Mouse (Mus musculus) neural tube, embryonic 15.5 days (tissue): ENCODE data around the gene Ugcg. TPM values are rescaled to one million over a fixed set of nuclear protein-coding genes. Genes with fewer than 3 reads are reported as not detected.

ENCODE experiments used
- ATAC-seq: fragments of 200-750 bp; cut with Nextera tagmentation; 2 replicates; pipeline ENCODE4 v1.8.0; 2017; ENCODE audit warnings: mild to moderate bottlenecking, moderate TSS enrichment, moderate library complexity; ENCODE audit not compliant: low FRiP score
- H3K27ac ChIP-seq: fragments of 300-500 bp; sonication (generic); replicated peaks from 2 replicates; pipeline ENCODE4 v1.5.1; 2015; ENCODE audit warnings: mild to moderate bottlenecking, inconsistent platforms
- H3K27me3 ChIP-seq: fragments of 300-500 bp; sonication (generic); replicated peaks from 2 replicates; pipeline ENCODE4 v1.6.1; 2015; ENCODE audit warnings: inconsistent platforms
- H3K36me3 ChIP-seq: fragments of 300-500 bp; sonication (generic); 2 replicates; pipeline ENCODE4 v1.6.1; 2015; ENCODE audit warnings: inconsistent platforms
- H3K4me1 ChIP-seq: fragments of 300-500 bp; sonication (generic); 2 replicates; pipeline ENCODE4 v1.6.1; 2015; ENCODE audit warnings: inconsistent platforms
- H3K4me2 ChIP-seq: fragments of 300-500 bp; sonication (generic); 2 replicates; pipeline ENCODE4 v1.6.1; 2015; ENCODE audit warnings: inconsistent platforms, mild to moderate bottlenecking, moderate library complexity
- H3K4me3 ChIP-seq: fragments of 300-500 bp; sonication (generic); replicated peaks from 2 replicates; pipeline ENCODE4 v1.5.1; 2015; ENCODE audit warnings: mild to moderate bottlenecking, inconsistent platforms
- H3K9ac ChIP-seq: fragments of 300-500 bp; sonication (generic); replicated peaks from 2 replicates; pipeline ENCODE4 v1.6.1; 2015; ENCODE audit warnings: mild to moderate bottlenecking, inconsistent platforms
- H3K9me3 ChIP-seq: fragments of 300-500 bp; sonication (generic); replicated peaks from 2 replicates; pipeline ENCODE4 v1.6.1; 2016; ENCODE audit warnings: inconsistent platforms
- WGBS: fragments of 180-500 bp; shearing (Covaris S2); methylation state at CpG from one replicate; pipeline ENCODE4 v1.1.7; 2015; ENCODE audit warnings: mixed read lengths; 5-methylcytosine and 5-hydroxymethylcytosine counted together
- polyA plus RNA-seq: library from polyadenylated mRNA; unstranded; fragments of >200 nt; fragmentation: Nextera tagmentation; extraction: Ambion mirVana; gene quantifications from 2 replicates; pipeline ENCODE4 v1.2.1, GENCODE M21; 2015

Gene Ugcg
- polyA plus RNA-seq, 1 experiment from 2014 or later: 16.7 TPM

GRCm38 (mm10) chr4:59172616-59173015, 16.4 kb upstream of the Ugcg start:
- no peak overlapping the region for H3K27ac ChIP-seq
- ATAC-seq: no peak
- no peaks in the 10 kb centered on the region for H3K9me3 ChIP-seq
- no peaks in the 10 kb centered on the region for H3K36me3 ChIP-seq
- H3K27me3 ChIP-seq: no peaks in the 10 kb centered on the region
- H3K4me3 ChIP-seq: no peak overlapping the region
- H3K9ac ChIP-seq: no peak overlapping the region
- H3K4me1 ChIP-seq: no peaks in the 10 kb centered on the region
- H3K4me2 ChIP-seq: no peak overlapping the region
- WGBS: 31% methylated on average over 2 of the region's 2 CpGs

GRCm38 (mm10) chr4:59173181-59173922, 15.7 kb upstream of the Ugcg start:
- no peaks in the 10 kb centered on the region for H3K4me1 ChIP-seq
- no peaks in the 10 kb centered on the region for H3K36me3 ChIP-seq
- ATAC-seq: no peak
- no peak overlapping the region for H3K9ac ChIP-seq
- H3K4me2 ChIP-seq: no peak overlapping the region
- H3K27ac ChIP-seq: no peak overlapping the region
- H3K9me3 ChIP-seq: no peaks in the 10 kb centered on the region
- no peaks in the 10 kb centered on the region for H3K27me3 ChIP-seq
- no peak overlapping the region for H3K4me3 ChIP-seq
- WGBS: 85% methylated on average over 2 of the region's 2 CpGs

GRCm38 (mm10) chr4:59175003-59175402, 14.1 kb upstream of the Ugcg start:
- H3K4me3 ChIP-seq: no peak overlapping the region
- H3K36me3 ChIP-seq: no peaks in the 10 kb centered on the region
- H3K9me3 ChIP-seq: no peaks in the 10 kb centered on the region
- H3K9ac ChIP-seq: no peak overlapping the region
- no peaks in the 10 kb centered on the region for H3K27me3 ChIP-seq
- H3K4me2 ChIP-seq: no peak overlapping the region
- H3K27ac ChIP-seq: no peak overlapping the region
- 74% methylated on average over 4 of the region's 4 CpGs for WGBS
- H3K4me1 ChIP-seq: no peaks in the 10 kb centered on the region
- ATAC-seq: no peak

GRCm38 (mm10) chr4:59175929-59176328, 13.1 kb upstream of the Ugcg start:
- H3K4me2 ChIP-seq: no peak overlapping the region
- no peak for ATAC-seq
- no peak overlapping the region for H3K4me3 ChIP-seq
- H3K36me3 ChIP-seq: no peaks in the 10 kb centered on the region
- no peak overlapping the region for H3K27ac ChIP-seq
- no peak overlapping the region for H3K9ac ChIP-seq
- WGBS: 57% methylated on average over 6 of the region's 6 CpGs
- no peaks in the 10 kb centered on the region for H3K4me1 ChIP-seq
- H3K27me3 ChIP-seq: no peaks in the 10 kb centered on the region
- no peaks in the 10 kb centered on the region for H3K9me3 ChIP-seq

GRCm38 (mm10) chr4:59177566-59177965, 11.5 kb upstream of the Ugcg start:
- Histone ChIP-seq H3K36me3 (no peaks in the 10 kb centered on the region), H3K4me2 (no peak overlapping the region), H3K27ac (no peak overlapping the region), H3K9ac (no peak overlapping the region), H3K9me3 (no peaks in the 10 kb centered on the region), H3K27me3 (no peaks in the 10 kb centered on the region), H3K4me3 (no peak overlapping the region), H3K4me1 (no peaks in the 10 kb centered on the region)
- no peak for ATAC-seq
- 92% methylated on average over 2 of the region's 2 CpGs for WGBS

GRCm38 (mm10) chr4:59181320-59182271, 7.5 kb upstream of the Ugcg start:
- Histone ChIP-seq H3K9me3 (no peaks in the 10 kb centered on the region), H3K4me2 (no peak overlapping the region), H3K27ac (no peak overlapping the region), H3K4me3 (no peak overlapping the region), H3K9ac (no peak overlapping the region), H3K36me3 (no peaks in the 10 kb centered on the region), H3K4me1 (no peaks in the 10 kb centered on the region), H3K27me3 (no peaks in the 10 kb centered on the region)
- WGBS: 42% methylated on average over 5 of the region's 5 CpGs
- ATAC-seq: no peak

- peaks cover 8% of the 10 kb centered on the region for H3K4me1 ChIP-seq
- no peaks in the 10 kb centered on the region for H3K9me3 ChIP-seq
- H3K4me3 ChIP-seq: no peak overlapping the region
- no peak overlapping the region for H3K4me2 ChIP-seq
- 69% methylated on average over 3 of the region's 3 CpGs for WGBS
- H3K27ac ChIP-seq: no peak overlapping the region
- no peaks in the 10 kb centered on the region for H3K27me3 ChIP-seq
- no peaks in the 10 kb centered on the region for H3K36me3 ChIP-seq
- H3K9ac ChIP-seq: no peak overlapping the region
- no peak for ATAC-seq
These were observed 3.4 kb upstream of the Ugcg start for GRCm38 (mm10) chr4:59185671-59186070.

GRCm38 (mm10) chr4:59187289-59187688, 1.8 kb upstream of the Ugcg start:
- 25% methylated on average over 3 of the region's 3 CpGs for WGBS
- Histone ChIP-seq H3K27ac (no peak overlapping the region), H3K9me3 (no peaks in the 10 kb centered on the region), H3K4me2 (no peak overlapping the region), H3K4me1 (peaks cover 16% of the 10 kb centered on the region), H3K4me3 (no peak overlapping the region), H3K36me3 (no peaks in the 10 kb centered on the region), H3K9ac (no peak overlapping the region), H3K27me3 (no peaks in the 10 kb centered on the region)
- ATAC-seq: no peak

- H3K9me3 ChIP-seq: no peaks in the 10 kb centered on the region
- H3K4me1 ChIP-seq: peaks cover 18% of the 10 kb centered on the region
- WGBS: 13% methylated on average over 4 of the region's 4 CpGs
- peak overlapping the region; percentile 99 for H3K27ac ChIP-seq
- no peaks in the 10 kb centered on the region for H3K36me3 ChIP-seq
- H3K4me3 ChIP-seq: peak overlapping the region; percentile 96
- ATAC-seq: 0 out of 2 replicates have a peak, but pooled peaks have one; percentile 5
- H3K4me2 ChIP-seq: peak overlapping the region; percentile 63
- H3K27me3 ChIP-seq: no peaks in the 10 kb centered on the region
- H3K9ac ChIP-seq: peak overlapping the region; percentile 97
These were observed 619 bp upstream of the Ugcg start for GRCm38 (mm10) chr4:59188474-59188801.

- Histone ChIP-seq H3K4me2 (peak overlapping the region; percentile 63), H3K4me3 (peak overlapping the region; percentile 96), H3K9ac (peak overlapping the region; percentile 97), H3K4me1 (peaks cover 18% of the 10 kb centered on the region), H3K9me3 (no peaks in the 10 kb centered on the region), H3K27ac (peak overlapping the region; percentile 99), H3K36me3 (no peaks in the 10 kb centered on the region), H3K27me3 (no peaks in the 10 kb centered on the region)
- under 1% methylated on average over 50 of the region's 54 CpGs for WGBS
- ATAC-seq: peak; percentile 71
These were observed 635 bp downstream of the Ugcg start for GRCm38 (mm10) chr4:59189546-59190237.

- no peak for ATAC-seq
- Histone ChIP-seq H3K4me2 (peak overlapping the region; percentile 63), H3K9ac (peak overlapping the region; percentile 97; the same call in 1 of the 2 replicates), H3K27me3 (no peaks in the 10 kb centered on the region), H3K36me3 (no peaks in the 10 kb centered on the region), H3K4me1 (peaks cover 19% of the 10 kb centered on the region), H3K9me3 (no peaks in the 10 kb centered on the region), H3K4me3 (peak overlapping the region; percentile 96), H3K27ac (no peak overlapping the region)
- 59% methylated on average over 7 of the region's 7 CpGs for WGBS
These were observed 1.8 kb downstream of the Ugcg start for GRCm38 (mm10) chr4:59190650-59191424.
